Mouse (Mus musculus) testis, adult 2 months (tissue): ENCODE measurements at regions not wholly inside any gene's neighbourhood (a gene's known extent, or its start where the extent isn't known, plus 50 kb on each side); places are given as distances from the start of the nearest gene placed in this dataset.

Source experiments
- CTCF ChIP-seq: fragments of 200-500 bp; IDR thresholded peaks from 2 replicates; pipeline ENCODE4 v1.5.1; 2012; ENCODE audit warnings: low read depth, mild to moderate bottlenecking, inconsistent platforms, low read length, moderate library complexity; ENCODE audit not compliant: control insufficient read depth, insufficient read depth, insufficient replicate concordance
- POLR2A ChIP-seq: fragments of 200-500 bp; IDR thresholded peaks from 2 replicates; pipeline ENCODE4 v1.6.1; 2012; ENCODE audit warnings: low read depth, mild to moderate bottlenecking, inconsistent platforms, low read length, moderate library complexity; ENCODE audit not compliant: control insufficient read depth

DNA sequence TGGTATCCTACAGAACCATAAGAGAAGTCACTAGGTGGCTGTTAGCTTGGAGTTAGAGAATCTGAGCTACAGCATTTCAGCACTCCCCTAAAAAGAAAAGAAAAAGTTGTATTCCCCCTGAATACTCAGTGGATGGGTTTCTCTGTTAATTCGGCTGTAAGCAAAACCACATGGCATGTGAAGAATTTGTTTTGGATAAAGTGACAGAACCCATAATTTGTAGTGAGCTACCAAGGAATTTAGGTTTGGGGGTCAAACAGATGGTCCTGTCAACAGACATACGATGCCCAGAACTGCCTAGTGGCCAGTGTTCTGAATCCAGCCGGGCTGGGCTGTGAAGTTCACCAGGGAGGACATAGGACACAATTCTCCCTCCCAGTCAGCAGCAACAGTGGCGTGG is 358.0 kb upstream of the Kazn start:
- TF ChIP-seq CTCF, result no peak
- no peak for TF ChIP-seq POLR2A
